Mouse (Mus musculus) erythroblast, embryonic 14.5 days (primary cell): ENCODE data around the gene Ier2.

Source experiments
- GATA1 ChIP-seq: IDR thresholded peaks from 2 replicates; pipeline ENCODE4 v1.6.1; 2012; ENCODE audit warnings: low read length, inconsistent platforms, mixed read lengths
- TAL1 ChIP-seq: IDR thresholded peaks from 3 replicates; pipeline ENCODE4 v1.6.1; 2012; ENCODE audit warnings: low read length, inconsistent platforms, mixed read lengths

DNA sequence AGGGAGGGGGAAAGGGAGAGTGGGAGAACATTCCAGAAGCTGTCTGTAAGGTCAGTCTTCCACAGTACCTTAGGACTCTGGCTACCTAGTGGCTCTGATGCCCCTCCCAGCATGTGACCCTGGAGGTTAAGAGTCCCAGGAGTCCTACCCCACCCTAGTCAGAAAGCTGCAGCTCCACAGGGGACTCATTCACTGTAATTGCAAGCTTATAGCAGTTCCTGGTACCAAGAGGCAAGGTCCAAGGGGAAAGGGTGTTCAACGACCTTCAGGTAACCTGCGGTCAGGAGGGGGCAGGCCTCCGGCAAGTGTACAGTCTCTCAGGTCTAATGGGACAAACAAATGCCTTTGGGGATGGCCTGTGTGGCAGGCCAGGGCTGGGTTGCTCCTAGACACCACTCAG, 12.4 kb downstream of the Ier2 start:
- TF ChIP-seq TAL1 = no peak
- no peak for TF ChIP-seq GATA1
